7 mouse cellular contexts compared by ENCODE assay signal in genomic region chr4:44249705-44250104, GRCm38 (mm10). TPM values are rescaled to one million over a fixed set of nuclear protein-coding genes. Genes with fewer than 3 reads are reported as not detected.
DNase-seq lines count a peak whose midpoint lies in the region; ATAC-seq and TF ChIP-seq lines count a peak whose summit lies in the region.

No protein-coding gene starts in this region.

- peak overlapping the region; percentile 39 for H3K4me2 ChIP-seq in lung, embryonic 15.5 days
- peak overlapping the region; percentile 17; the same call in 1 of the 2 replicates for H3K4me2 ChIP-seq in embryonic facial prominence, embryonic 15.5 days (replicated peaks)
- peak overlapping the region; percentile 20; the same call in 1 of the 2 replicates for H3K4me2 ChIP-seq in limb, embryonic 13.5 days (replicated peaks)
- no peak overlapping the region for H3K4me2 ChIP-seq in stomach, postnatal 0 days (replicated peaks; ENCODE audit: low read depth)

- H3K4me1 ChIP-seq in lung, embryonic 15.5 days: peaks cover 29% of the 10 kb centered on the region
- peaks cover 6% of the 10 kb centered on the region; the same call in 1 of the 2 replicates for H3K4me1 ChIP-seq in embryonic facial prominence, embryonic 15.5 days
- peaks cover 5% of the 10 kb centered on the region for H3K4me1 ChIP-seq in limb, embryonic 13.5 days
- no peaks in the 10 kb centered on the region for H3K4me1 ChIP-seq in stomach, postnatal 0 days (replicated peaks; ENCODE audit: control insufficient read depth, insufficient read depth)

- no peak for TF ChIP-seq CTCF in stomach, postnatal 0 days (IDR thresholded peaks at IDR 0.05; ENCODE audit: low read depth)

- TF ChIP-seq EP300 in stomach, postnatal 0 days (optimal IDR thresholded peaks at IDR 0.05): no peak

- H3K27ac ChIP-seq in lung, embryonic 15.5 days: no peak overlapping the region
- H3K27ac ChIP-seq in embryonic facial prominence, embryonic 15.5 days (replicated peaks): no peak overlapping the region
- no peak overlapping the region for H3K27ac ChIP-seq in limb, embryonic 13.5 days
- no peak overlapping the region for H3K27ac ChIP-seq in stomach, postnatal 0 days (replicated peaks)

- no peaks in the 10 kb centered on the region for H3K27me3 ChIP-seq in lung, embryonic 15.5 days
- peaks cover 4% of the 10 kb centered on the region; the same call in 1 of the 2 replicates for H3K27me3 ChIP-seq in embryonic facial prominence, embryonic 15.5 days
- peaks cover 53% of the 10 kb centered on the region for H3K27me3 ChIP-seq in limb, embryonic 13.5 days
- no peaks in the 10 kb centered on the region for H3K27me3 ChIP-seq in stomach, postnatal 0 days (ENCODE audit: control insufficient read depth, insufficient read depth, low read length)

- H3K9me3 ChIP-seq in lung, embryonic 15.5 days: no peaks in the 10 kb centered on the region
- H3K9me3 ChIP-seq in embryonic facial prominence, embryonic 15.5 days (replicated peaks): no peaks in the 10 kb centered on the region
- no peaks in the 10 kb centered on the region for H3K9me3 ChIP-seq in limb, embryonic 13.5 days
- H3K9me3 ChIP-seq in stomach, postnatal 0 days (ENCODE audit: control insufficient read depth, low read length): no peaks in the 10 kb centered on the region

- DNase-seq in lung, adult 18-20 months: no peak
- peak; percentile 31 for DNase-seq in stomach, postnatal 0 days (ENCODE audit: low spot score)
- no peak for DNase-seq in adrenal gland, adult (ENCODE audit: inconsistent age in 2 of 2, low spot score in 1 of 2)
- DNase-seq in thymus, postnatal 36 days: no peak

- WGBS in lung, embryonic 15.5 days: 1% methylated on average over 10 of the region's 10 CpGs
- WGBS in embryonic facial prominence, embryonic 15.5 days: 4% methylated on average over 10 of the region's 10 CpGs
- 5% methylated on average over 10 of the region's 10 CpGs for WGBS in limb, embryonic 13.5 days
- 4% methylated on average over 10 of the region's 10 CpGs for WGBS in stomach, postnatal 0 days

- no peak for ATAC-seq in lung, embryonic 15.5 days (ENCODE audit: borderline replicate concordance, extremely low read depth, low FRiP score, low TSS enrichment)
- ATAC-seq in embryonic facial prominence, embryonic 15.5 days (ENCODE audit: insufficient number of reproducible peaks, low FRiP score, low TSS enrichment, low read depth): no peak
- ATAC-seq in limb, embryonic 13.5 days (ENCODE audit: low FRiP score, low read depth): no peak
- ATAC-seq in stomach, postnatal 0 days (ENCODE audit: low FRiP score, low TSS enrichment): no peak; the same call in 1 of the 2 replicates

- peak overlapping the region; percentile 16; the same call in 1 of the 2 replicates for H3K4me3 ChIP-seq in lung, embryonic 15.5 days
- H3K4me3 ChIP-seq in embryonic facial prominence, embryonic 15.5 days (replicated peaks): no peak overlapping the region
- no peak overlapping the region for H3K4me3 ChIP-seq in limb, embryonic 13.5 days
- H3K4me3 ChIP-seq in stomach, postnatal 0 days (ENCODE audit: low read depth, low read length): no peak overlapping the region

- no peaks in the 10 kb centered on the region for H3K36me3 ChIP-seq in lung, embryonic 15.5 days
- no peaks in the 10 kb centered on the region for H3K36me3 ChIP-seq in embryonic facial prominence, embryonic 15.5 days
- H3K36me3 ChIP-seq in limb, embryonic 13.5 days: no peaks in the 10 kb centered on the region
- H3K36me3 ChIP-seq in stomach, postnatal 0 days (ENCODE audit: control insufficient read depth, insufficient read depth, low read length): no peaks in the 10 kb centered on the region

- H3K9ac ChIP-seq in lung, embryonic 15.5 days: no peak overlapping the region
- H3K9ac ChIP-seq in embryonic facial prominence, embryonic 15.5 days: no peak overlapping the region
- H3K9ac ChIP-seq in limb, embryonic 13.5 days: no peak overlapping the region
- no peak overlapping the region for H3K9ac ChIP-seq in stomach, postnatal 0 days (ENCODE audit: low read length)

RNA-seq across cellular contexts. Expression of gene Rnf38, which starts 16.1 kb away (rescaled TPM):
- polyA plus RNA-seq in lung, embryonic 15.5 days (2015; fragmentation: Nextera tagmentation; extraction: Ambion mirVana): 17.4 and 19.4 TPM in 2 replicates
- polyA plus RNA-seq in embryonic facial prominence, embryonic 15.5 days (2015; fragmentation: Nextera tagmentation; extraction: Ambion mirVana): 17.5 and 20.0 TPM in 2 replicates
- polyA plus RNA-seq in limb, embryonic 13.5 days (2015; fragmentation: Nextera tagmentation; extraction: Ambion mirVana): 18.4 and 19.9 TPM in 2 replicates
- polyA plus RNA-seq in stomach, postnatal 0 days (2015; fragmentation: Nextera tagmentation; extraction: Ambion mirVana): 6.3 and 7.9 TPM in 2 replicates

RNA-seq across cellular contexts. Expression of gene Melk, which starts 51.0 kb away (rescaled TPM):
- 57.0 and 57.5 TPM in 2 replicates for polyA plus RNA-seq in lung, embryonic 15.5 days (2015; fragmentation: Nextera tagmentation; extraction: Ambion mirVana)
- polyA plus RNA-seq in embryonic facial prominence, embryonic 15.5 days (2015; fragmentation: Nextera tagmentation; extraction: Ambion mirVana): 31.4 and 34.2 TPM in 2 replicates
- 42.4 and 43.8 TPM in 2 replicates for polyA plus RNA-seq in limb, embryonic 13.5 days (2015; fragmentation: Nextera tagmentation; extraction: Ambion mirVana)
- 9.5 and 11.0 TPM in 2 replicates for polyA plus RNA-seq in stomach, postnatal 0 days (2015; fragmentation: Nextera tagmentation; extraction: Ambion mirVana)
